Mouse (Mus musculus): ENCODE results near the gene Ttc9b.

The Ttc9b gene

DNA sequence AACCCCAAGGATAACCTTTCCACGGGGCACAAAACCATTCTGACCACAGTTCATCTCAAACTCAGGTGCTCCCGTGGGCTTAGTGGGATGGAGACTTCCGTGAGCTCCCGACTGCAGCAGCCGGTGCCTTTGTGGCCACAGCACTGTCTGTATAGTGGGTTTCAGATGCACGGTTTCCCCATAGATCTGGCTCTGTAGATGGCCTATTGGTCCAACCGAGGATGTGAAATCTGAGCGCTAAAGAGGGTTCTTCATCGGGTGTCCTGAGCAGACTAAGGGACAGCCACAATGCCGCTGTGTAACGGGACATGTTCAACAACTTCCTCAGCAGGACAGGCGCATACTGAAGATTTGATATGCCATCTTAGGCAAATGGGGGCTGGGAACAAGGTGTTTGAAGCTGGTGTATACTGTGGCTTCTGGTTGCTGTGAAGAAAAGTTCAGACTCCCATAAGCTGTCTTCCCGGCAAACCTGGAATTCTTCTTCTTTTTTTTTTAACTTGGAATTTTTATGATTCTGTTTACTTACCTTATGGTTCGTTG, 34.6 kb downstream of the Ttc9b start:
- no peak for DNase-seq (ENCODE audit: low spot score)

DNA sequence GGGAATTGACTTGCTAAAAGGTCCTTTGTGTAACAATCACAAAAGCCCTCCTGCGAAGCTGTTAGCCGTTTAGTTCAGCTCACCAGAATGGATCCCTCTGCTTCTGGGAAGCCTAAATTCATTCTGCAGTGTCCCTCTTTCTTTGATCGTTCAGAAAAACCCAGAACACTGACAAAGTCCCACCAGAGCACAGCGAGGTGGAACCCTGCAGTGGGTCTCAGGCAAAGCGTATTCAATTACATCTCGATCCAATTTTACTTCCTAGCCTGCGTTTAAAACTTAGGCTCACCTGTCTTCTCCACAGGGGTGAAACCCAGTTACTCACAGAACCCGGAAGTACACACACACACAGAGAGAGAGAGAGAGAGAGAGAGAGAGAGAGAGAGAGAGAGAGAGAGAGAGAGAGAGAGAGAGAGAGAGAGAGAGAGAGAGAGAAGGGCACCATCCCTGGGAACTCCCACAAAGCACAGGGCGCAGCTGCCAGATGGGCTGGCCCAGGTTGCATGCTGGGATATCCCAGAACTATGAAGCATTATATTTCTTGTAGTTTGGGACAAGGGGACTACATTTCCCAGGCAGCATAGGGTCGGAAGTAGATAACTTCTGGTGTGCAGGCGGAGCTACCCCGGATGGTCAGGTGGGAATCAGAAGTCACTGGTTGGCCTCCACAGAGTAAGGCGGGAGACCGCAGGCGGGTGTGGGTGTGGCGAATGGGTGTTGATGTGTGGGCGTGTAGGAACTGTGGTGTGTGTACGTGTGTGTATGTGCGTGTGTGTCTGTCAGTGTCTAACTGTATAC, 35.3 kb downstream of the Ttc9b start, which contains the start of gene Zfp607b:
TSS of gene Zfp607b (plus strand) at position 526 of the 798 bp plus-strand sequence.
- DNase-seq (ENCODE audit: low spot score) = peak; percentile 92

- DNase-seq (ENCODE audit: low spot score) = peak; percentile 63
Measured at GRCm38 (mm10) chr7:27691076-27691475, 37.4 kb downstream of the Ttc9b start.

DNA sequence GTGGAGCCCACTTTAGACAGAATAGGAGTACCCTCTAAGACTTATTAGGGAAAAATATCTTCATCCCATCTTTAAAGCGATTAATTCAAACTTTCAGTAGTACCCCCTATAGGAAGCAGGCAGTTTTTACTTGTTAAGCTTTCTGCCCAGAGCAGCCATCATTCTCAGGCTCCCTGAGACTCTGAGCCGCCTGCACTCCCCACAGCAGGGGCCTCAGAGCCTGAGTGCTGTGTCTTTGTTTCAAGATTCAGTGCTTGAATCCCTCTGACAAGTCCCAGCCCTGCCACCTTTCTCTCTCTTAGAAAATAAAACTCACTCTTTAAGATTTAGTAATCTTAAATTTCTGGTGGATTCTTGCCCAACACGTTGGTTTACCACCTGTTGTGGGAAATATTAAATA, 43.0 kb downstream of the Ttc9b start:
- DNase-seq (ENCODE audit: low spot score) = no peak
